Mouse (Mus musculus) spleen, postnatal 10 days (tissue): ENCODE measurements at regions not wholly inside any gene's neighbourhood (a gene's known extent, or its start where the extent isn't known, plus 50 kb on each side); places are given as distances from the start of the nearest gene placed in this dataset.

Experiments
- DNase-seq, 2 experiments: peaks; one replicate each; pipeline ENCODE4 v3.0.0; 2021 to 2022; ENCODE audit warnings: low spot score in 2 of 2

DNA sequence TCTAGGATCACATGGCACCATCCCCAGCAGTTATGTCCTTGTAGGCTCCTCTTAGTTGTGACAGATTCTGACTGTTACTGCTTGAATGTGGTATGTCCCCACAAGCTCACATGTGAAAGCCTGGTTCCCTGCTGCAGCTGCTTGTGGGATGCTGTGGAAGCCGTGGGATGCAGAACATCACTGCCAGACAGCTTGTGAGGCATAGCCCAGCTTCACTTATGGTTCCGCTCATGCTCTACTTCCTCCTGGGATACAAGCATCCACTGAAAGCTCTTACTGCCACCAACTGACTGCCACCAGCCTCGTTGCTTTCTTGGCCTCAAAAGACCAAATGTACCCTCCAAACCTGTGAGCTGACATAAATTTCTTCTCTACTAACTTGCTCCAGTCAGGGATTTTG lies 167.7 kb upstream of the Ccdc122 start:
- DNase-seq, result no peak

DNA sequence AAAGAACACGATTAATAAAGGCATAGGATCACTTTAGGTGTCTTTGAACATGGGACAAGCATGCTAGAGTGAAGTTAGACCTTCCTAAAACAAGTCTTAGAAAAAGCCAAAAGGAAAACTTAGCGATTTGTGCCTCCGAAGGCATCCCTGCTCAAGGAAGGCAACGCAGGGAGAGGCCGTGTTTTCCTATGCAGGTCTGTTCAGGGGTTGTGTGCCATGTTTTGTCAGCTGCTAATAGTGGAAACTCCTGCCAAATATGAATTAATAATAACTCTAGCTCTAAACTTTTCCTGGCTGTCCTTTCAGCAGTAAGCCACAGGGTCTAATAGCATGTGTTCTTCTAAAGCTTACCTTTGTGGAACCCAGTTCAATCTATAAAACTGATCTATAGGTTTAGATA lies 168.4 kb upstream of the Ccdc122 start:
- no peak for DNase-seq

DNA sequence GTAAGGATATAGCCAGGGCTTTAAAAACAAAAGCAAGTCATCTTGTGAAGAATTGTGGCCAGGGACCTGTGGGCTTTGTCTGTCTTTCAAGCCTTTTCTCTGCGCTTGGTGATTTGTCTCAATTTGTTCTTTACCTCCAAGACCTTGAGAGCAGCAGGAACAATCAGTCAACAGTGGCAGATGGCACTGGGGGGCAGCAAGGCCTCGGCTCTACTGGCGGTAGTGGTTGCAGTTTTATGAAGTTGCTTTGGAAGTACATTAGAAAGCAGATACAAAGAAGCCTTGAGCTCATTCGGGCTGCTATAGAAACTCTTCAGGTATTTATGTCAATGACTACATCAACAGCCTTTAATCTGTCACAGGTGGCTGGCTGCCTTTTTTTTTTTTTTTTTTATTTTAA lies 171.9 kb upstream of the Ccdc122 start:
- DNase-seq, result no peak

DNA sequence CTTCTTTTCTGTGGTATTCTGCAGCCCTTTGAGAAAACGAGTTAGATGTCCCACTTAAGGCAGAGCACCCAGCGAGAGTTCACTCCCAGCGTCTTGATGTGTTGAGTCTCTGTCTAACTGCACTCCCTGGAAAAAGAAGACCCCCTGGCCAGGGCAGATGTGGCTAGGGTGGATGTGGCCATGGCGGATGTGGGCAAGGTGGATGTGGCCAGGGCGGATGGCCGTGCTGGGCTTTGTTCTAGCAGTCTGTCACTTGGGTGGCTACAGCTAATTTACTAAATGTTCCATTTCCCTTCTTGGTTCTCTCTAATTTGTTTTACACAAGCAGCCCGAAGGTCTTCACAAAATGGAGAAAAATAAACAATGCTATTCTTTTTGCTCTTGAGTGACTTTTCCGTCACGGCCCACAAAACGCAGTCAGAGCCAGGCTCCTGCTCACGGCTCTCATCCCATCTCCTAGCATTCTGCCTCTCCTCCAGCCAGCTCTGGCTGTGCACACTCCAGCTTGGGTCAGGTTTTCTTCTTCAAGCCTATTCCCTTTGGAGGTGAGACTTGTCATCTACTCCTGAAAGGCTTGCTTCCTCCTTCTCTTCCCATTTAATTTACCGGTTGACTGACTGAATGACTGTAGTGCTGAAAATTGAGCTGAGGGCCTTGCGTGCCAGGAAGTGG lies 173.4 kb upstream of the Ccdc122 start:
- no peak for DNase-seq

DNA sequence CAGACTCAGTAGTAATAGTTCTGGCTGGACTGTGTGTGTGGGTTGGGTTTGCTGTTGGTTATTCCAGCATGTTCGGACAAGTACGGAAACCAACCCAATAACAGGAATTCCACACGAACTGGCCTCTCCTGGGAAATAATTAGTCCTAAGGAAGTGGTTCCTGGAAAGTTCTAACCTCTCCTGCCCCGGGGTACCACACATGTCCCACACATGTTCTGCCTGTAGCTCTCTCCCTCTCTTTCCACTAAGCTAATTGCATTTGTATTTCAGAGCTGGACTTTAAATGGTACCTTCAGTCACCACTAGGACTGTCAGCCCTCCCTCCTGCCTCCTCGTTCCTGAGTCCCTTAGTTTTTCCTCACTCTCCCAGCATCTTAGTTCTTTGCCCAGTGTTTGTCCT lies 178.2 kb upstream of the Ccdc122 start:
- DNase-seq, result no peak

DNA sequence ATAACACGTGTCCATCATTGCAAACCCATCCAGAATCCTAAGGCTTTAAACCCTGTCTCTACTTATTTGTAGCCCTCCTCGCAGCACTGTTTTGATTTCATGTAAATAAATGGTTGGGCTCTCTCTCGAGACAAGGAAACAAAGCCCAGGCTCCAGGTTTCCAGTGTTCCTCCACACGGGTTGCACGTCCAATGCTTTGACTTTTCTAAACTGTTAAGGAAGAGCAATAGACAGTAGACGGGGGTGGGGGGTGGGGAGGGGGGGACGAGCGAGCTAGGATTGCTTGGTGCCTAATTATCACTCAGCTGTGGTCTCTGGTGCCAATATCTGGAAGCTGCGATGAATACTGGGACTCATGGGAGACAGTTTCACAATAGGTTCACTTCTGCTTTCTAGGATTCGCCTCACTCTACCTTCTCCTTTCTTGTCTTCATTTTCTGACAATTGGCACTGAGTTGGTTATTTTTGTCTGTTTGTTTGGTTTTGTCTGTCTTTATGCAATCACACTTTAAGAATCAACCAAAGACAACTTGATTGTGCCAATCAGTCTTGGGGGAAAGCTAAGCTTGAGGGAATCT lies 179.3 kb upstream of the Ccdc122 start:
- DNase-seq, result no peak

DNA sequence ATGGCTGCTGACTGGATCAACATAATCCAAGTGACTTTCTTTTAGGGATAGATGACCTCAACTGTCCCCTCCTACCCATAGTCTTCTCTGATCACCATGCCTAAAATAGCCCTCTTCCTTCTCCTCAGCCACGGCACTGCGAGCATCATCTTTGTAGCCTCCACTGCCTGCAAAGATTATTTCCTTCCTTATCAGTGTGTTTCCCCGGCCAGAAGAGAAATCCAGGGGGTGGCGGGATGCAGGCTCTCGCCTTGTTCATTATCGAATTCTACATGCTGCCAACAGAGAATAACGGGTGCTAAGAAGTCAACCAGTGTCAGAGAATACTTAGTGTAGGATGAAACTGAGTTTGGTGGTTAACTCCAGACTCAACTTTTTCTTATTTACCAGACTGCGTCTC lies 180.0 kb upstream of the Ccdc122 start:
- no peak for DNase-seq

DNA sequence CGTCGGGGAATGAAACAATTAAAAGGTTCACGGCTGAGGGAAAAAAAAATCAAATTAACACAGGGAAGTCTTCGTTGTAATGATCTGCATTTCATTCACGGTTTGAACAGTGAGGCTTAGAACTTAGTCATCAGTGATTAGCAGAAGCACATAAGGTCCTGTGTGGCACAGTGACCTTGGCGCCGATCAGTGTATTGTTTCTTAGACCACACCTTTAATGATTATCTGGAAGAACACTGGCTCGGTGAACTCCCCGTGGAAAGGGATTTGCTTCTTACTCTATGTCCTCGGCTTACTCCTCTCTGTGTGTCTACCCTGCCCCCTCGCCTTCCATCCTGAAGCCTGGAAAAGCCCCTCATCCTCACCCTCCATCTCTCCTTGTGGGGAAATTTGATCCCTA lies 181.6 kb upstream of the Ccdc122 start:
- no peak for DNase-seq

DNA sequence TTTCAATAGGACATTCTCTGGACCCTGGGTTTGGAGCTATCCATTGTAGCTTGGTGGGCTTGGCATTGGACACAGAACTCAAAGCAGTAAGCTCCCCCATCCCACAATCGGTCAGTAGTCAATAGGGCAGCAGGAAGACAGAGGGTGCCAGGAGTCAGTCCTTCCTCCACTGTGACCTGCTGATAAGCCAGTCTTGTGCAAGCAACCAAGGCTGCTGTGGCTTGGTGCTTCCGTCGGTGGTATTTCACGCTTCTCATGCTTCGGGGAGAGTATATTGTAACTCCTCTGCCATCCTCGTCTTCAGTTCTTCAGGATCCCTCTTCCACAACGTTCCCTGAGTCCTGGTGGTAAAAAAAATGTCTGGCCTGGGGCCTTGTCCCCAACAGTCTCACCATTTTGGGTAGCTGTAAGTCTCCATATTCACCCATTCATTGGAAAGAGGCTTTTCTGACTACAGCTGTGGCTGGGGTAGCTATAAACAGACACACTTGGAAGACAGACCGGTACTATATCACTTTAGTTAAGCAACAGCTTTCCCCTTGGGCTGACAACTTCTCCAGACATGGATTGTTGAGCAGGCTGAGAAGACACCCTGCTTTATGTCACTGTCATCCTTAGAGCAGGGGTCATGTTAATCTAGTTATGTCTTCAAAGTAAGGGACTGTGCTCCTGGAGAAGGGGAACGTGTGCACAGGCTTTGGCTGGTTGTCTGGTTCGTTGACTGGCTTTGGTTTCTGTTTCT lies 184.9 kb upstream of the Ccdc122 start:
- peak in 1 of 2 experiments; percentile 22 for DNase-seq

DNA sequence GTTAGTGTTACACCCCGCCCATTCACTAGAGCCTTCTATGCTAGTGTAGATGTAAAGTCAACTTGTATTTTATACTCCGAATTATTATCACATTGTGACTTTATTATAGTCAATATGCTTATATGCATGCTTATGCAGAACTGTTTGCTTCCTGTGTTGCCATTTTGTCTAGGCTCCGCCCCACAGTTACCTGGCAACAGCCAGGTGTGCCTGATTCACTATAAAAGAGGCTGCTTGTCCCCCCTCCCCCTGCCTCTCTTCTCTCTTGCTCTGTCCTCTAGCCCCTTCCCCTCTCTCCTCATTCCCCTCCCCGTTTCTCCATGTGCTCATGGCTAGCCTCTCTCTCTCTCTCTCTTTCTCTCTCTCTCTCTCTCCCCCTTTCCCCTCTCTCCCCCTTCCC lies 185.9 kb upstream of the Ccdc122 start:
- no peak for DNase-seq

DNA sequence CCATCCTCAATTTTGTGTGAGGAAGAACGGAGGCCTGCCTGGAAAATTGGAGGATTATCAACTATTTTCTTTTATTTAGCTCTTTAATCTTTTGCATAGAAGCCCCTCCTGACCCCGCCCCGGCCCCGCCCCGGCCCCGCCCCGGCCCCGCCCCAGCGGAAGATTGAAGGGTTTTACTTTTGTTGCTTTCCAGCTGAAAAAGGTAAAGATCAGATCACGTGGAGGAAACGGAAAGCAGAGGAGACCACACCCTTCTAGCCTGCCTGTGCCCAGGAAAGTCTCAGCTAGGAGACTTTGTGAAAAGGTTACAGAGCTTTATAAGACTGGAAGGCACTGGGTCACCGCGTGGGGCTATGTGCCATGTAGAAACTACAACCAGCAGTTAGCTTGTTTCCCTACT lies 186.5 kb upstream of the Ccdc122 start:
- DNase-seq, result no peak

DNA sequence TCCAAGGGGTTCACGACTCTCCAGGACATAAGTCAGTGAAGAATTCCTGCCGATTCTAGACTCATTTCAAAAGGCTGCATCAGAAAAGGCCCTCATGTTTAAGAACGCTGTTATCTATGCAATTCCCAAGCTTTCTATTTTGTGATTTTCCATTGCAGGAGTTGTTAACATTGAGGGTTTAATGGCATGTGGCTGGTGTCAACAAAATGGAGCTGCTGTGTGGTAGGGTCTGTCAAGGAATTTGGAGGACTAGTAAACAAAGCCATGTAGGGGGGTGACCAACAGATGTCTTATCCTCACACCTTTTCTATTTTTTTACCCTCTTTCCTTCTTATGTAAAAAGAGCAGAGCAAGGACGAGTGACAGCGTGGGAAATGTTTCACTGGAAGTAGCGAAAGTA lies 186.9 kb upstream of the Ccdc122 start:
- DNase-seq, result no peak

DNA sequence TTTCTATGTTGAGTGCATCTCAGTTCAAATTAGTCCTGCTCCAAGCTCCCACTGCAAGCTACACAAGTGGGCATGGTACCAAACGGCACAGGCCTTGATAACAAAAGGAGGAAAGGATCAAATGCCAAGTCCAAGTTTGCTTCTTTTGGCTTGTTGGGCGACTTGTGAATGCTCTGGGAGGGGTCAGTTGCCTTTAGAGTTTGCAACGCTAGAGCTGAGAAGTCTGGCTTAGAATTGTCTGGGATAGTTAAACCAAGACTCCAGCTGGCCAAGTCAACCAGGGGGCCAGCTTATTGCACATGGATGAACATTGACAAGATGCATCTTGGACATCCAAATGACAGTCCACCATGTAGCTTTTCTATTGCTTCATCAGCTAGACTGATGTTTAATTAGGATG lies 187.5 kb upstream of the Ccdc122 start:
- DNase-seq, result no peak

DNA sequence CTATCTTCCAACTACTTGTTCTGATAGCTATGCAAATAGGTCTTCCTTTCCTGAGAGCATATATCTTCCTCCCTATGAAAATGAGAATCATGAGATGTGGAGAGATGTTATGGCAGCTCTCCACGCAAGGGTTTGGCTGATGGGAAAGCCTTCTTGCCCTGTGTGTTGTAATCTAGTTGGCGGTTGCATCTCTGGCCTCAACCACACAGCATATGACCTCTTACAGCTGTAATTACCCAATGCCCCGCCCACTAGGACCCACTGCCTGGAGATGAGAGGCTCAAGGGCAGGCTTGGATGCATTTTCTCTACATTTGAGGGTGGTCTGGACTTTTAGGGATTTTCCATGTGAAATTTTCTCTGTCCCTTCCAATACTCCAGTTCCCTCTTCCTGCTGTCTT lies 190.9 kb upstream of the Ccdc122 start:
- DNase-seq, result no peak

DNA sequence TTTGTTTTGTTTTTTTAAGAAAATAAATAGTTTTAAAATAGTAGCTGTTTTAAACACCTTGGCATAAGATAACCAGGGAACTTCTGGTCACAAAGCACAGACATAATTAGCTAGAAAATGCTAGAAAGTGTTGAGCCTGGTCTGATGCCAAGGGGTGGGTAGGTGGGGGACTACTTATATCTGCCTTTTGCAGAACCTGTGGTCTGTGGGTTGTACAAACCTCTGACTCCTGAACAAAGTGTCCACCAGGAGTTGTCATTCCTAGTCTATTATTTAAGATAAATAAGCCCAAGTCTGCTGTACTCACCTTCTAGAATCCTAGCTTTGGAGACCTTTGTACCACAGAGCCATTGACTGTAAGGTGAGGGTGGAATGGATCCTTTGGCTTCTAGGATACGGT lies 191.9 kb upstream of the Ccdc122 start:
- no peak for DNase-seq

DNA sequence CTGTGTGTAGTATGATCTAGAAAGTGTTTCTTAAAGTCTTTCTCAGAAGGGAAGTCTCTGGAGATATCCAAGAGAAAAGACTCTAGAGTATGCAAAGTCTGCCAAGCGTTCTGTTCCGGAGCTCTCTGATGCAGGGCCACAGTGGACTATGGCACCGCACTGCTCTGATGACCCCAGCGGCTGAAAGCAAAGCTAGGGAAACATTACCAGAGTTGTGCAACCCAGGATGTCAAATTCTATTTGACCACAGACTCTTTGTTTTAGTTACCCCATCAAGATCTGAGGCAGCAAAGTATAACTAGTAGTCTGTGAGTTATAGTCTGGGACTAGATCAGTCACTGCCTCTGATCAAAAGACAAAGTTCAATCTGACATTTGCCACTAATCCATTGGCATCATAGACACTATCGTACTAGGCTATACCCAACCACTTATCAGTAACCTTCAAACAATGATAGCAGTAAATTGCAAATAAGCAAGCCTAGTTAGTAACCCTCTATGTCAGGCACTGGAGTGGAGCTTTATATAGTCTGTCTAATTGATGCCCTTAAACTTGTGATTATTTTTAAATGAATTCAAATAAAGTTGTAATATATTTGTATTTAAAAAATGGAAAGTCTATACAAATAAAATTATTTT lies 198.9 kb upstream of the Ccdc122 start:
- DNase-seq, result no peak

DNA sequence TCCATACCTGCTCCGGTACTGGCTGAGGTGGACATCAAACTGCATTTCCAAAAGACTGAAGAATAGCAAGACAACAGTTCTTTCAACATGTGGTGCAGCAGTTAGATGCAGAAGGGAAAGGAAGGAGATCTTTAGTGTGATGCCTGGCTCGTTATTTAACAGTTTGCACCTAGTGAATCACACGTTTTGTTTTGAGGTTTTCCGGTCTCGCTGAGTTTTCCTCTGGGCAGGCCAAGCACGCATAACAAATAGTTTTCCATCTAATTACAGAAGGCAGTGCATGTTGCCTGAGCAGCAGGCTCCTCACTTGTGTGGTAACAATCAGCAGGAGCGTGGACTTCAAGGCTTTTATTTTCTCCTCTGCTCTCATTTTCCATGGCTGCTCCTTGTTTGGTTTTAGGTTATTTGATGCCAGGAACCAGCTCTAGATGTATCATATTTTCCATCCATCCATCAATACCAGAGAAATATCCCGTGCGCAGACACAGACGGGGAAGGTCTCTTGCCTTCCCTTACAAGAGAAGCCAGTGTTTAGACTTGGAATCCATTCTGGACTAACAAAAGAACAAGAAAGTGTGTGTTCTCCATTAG lies 199.6 kb upstream of the Ccdc122 start:
- no peak for DNase-seq

DNA sequence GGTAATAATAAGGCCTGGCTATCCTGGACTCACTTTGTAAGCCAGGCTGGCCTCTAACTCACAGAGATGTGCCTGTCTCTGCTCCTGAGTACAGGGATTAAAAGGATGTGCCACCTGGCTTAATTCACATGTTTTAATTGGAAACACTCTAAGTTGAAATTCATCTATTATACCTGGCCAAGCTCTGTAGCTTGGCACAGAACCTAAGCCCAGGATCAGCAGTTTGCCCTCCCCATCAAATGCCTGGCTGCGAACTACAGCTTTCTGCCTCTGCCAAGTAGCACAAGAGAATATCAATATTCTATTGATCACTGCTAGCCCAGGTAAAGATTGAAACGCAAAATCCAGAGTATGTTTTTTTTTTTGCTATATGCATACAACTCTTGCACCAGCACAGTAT lies 200.3 kb upstream of the Ccdc122 start:
- no peak for DNase-seq

DNA sequence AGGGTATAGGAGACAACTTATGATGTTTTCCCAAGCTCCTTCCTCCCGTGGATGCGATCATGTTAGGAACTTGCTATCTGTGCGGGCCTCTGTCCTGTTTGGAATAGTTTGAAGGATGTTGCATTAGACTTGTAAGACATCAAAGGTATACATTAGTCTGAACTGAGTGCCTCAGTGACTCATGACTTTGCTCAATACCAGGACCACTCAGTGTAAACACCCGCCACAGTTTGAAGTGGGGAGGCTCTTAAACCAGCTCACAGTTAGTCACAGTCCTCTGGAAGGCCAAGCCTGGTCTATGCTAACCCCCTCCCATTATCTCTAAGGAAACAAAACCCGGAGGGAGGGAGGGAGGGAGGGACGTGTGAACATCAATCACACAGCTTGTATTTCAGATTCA lies 202.5 kb upstream of the Ccdc122 start:
- DNase-seq, result no peak

DNA sequence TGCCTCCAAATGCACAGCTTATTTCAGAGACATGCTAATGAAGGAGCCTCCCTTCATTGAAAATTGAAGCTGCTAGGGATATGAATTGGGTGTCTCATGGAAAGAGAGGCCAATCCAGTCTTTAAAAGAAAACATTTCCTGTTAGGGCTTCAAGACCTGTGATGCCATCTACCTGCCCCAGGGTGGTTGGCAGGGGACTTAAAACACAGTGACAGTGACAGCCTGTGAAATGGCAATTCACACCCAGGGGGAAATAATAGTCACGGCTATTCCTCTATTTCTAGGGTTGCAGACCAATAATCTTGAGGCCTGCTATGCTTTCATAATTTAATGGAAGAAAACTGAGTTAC lies 207.4 kb upstream of the Ccdc122 start:
- no peak for DNase-seq

DNA sequence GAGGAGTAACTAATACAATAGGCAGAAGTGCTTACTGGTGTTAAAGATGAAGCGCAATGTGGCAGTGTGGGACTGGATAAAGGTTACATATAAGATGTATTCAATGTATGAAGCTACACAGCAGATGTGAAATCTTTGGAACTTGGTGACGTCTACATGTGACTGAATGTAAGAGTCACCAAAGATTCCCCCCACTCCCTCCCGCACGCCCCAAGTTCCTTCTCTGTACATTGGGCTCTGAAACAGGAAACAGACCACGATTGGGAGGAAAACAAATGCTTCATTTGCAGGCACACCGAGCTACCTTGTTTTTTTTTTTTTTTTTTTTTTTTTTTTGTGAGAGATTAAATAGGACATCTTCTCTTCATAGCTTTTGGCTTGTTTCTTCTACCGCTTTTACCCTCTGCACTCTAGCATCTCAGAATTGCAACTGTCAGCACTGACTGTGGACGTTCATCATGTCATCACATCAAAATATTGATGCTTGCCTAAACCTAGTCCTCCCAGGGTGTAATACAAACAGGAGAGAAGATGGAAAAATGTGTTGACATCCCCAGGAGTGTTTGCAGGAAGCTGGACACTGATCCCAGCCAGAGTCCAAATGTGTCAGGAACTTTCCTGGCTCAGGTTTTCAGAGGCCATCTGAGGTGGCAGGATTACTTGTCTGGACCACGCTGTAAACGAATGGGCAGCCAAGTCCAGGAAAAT lies 208.0 kb upstream of the Ccdc122 start:
- no peak for DNase-seq

DNA sequence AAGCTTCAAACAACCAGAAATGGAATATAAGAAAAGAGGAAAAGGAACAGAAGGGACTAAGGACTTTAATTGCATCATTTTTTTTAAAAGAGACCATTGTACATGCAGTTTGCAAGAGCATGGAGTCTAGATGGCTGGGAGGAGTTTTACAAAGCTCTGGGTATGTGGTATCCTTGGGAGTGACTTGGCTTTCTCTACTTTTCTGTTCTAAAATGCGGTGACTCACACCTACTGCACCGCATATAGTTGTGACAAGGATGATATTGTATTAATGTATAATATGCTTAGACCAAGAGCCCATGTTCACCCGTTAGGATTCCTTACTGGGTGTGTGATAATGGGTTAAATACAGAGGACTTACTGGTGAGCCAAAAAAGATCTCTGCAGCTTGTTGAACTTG lies 212.5 kb upstream of the Ccdc122 start:
- DNase-seq, result no peak
